Mouse (Mus musculus) retina, adult 2 months (tissue): ENCODE measurements around the gene Plekhg2.
A peak's percentile ranks its signal among the peaks of the same experiment; 100 is the strongest.

Source experiments
- DNase-seq: peaks from one replicate; pipeline ENCODE4 v3.0.0-alpha.2; 2012; ENCODE audit warnings: low read depth, low spot score

Plekhg2 gene

GRCm38 (mm10) chr7:28368276-28368920 is 4.0 kb downstream of the Plekhg2 start:
- no peak for DNase-seq

- no peak for DNase-seq
Measured at GRCm38 (mm10) chr7:28367663-28368275, 4.6 kb downstream of the Plekhg2 start.

GRCm38 (mm10) chr7:28362441-28363060 is 9.8 kb downstream of the Plekhg2 start:
- no peak for DNase-seq

GRCm38 (mm10) chr7:28361647-28362341 is 10.6 kb downstream of the Plekhg2 start:
- DNase-seq = no peak

GRCm38 (mm10) chr7:28360291-28360690 is 12.1 kb downstream of the Plekhg2 start:
- DNase-seq = no peak

- no peak for DNase-seq
Measured at GRCm38 (mm10) chr7:28359854-28360253, 12.5 kb downstream of the Plekhg2 start.

- no peak for DNase-seq
Measured at GRCm38 (mm10) chr7:28358431-28358830, 14.0 kb downstream of the Plekhg2 start.

GRCm38 (mm10) chr7:28357984-28358383 is 14.4 kb downstream of the Plekhg2 start:
- no peak for DNase-seq

- DNase-seq = no peak
Measured at GRCm38 (mm10) chr7:28356981-28357380, 15.4 kb downstream of the Plekhg2 start.

- DNase-seq = no peak
Measured at GRCm38 (mm10) chr7:28355221-28355620, 17.2 kb downstream of the Plekhg2 start.

GRCm38 (mm10) chr7:28354596-28354995 is 17.8 kb downstream of the Plekhg2 start:
- no peak for DNase-seq

GRCm38 (mm10) chr7:28354113-28354581 is 18.3 kb downstream of the Plekhg2 start:
- DNase-seq = no peak

GRCm38 (mm10) chr7:28353267-28353666 is 19.1 kb downstream of the Plekhg2 start:
- DNase-seq = no peak

GRCm38 (mm10) chr7:28351676-28352191 is 20.7 kb downstream of the Plekhg2 start:
- no peak for DNase-seq

- DNase-seq = peak; percentile 95
Measured at GRCm38 (mm10) chr7:28350155-28350883, 22.1 kb downstream of the Plekhg2 start, which contains the start of gene Rps16. Rps16 (plus strand) TSS chr7:28350652.

- DNase-seq = no peak
Measured at GRCm38 (mm10) chr7:28348601-28349000, 23.8 kb downstream of the Plekhg2 start.

- DNase-seq = no peak
Measured at GRCm38 (mm10) chr7:28347746-28348145, 24.7 kb downstream of the Plekhg2 start.

- peak; percentile 39 for DNase-seq
Measured at GRCm38 (mm10) chr7:28344637-28345036, 27.8 kb downstream of the Plekhg2 start.

- no peak for DNase-seq
Measured at GRCm38 (mm10) chr7:28341381-28341780, 31.0 kb downstream of the Plekhg2 start.

- no peak for DNase-seq
Measured at GRCm38 (mm10) chr7:28339213-28339917, 33.0 kb downstream of the Plekhg2 start.
